Mouse (Mus musculus): Measurements from ENCODE around the gene Flrt2.

Flrt2 gene

GRCm38 (mm10) chr12:95734075-95734474, 42.0 kb downstream of the Flrt2 start:
- no peak for DNase-seq (ENCODE audit: low read depth)

GRCm38 (mm10) chr12:95737571-95737970, 45.5 kb downstream of the Flrt2 start:
- no peak for DNase-seq (ENCODE audit: low read depth)

DNA sequence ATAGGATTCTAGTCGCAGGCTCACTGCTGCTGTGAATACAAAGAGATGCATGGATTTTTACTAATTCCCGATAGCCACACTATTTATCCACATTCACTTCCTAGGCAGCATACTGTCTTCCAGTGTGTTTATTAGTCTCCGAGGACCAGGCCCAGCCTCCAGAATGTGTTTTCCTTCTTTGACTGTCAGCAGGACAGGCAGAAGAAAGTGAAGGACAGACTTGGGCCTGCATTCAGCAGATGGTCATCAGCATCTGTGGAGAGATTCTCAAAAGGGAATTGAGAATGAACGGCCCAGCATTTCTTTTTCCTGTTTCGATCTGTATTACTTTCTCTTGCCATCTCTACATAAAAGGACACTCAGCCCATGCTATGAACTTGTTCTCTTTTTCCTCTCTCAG, 46.0 kb downstream of the Flrt2 start:
- DNase-seq (ENCODE audit: low read depth): no peak

DNA sequence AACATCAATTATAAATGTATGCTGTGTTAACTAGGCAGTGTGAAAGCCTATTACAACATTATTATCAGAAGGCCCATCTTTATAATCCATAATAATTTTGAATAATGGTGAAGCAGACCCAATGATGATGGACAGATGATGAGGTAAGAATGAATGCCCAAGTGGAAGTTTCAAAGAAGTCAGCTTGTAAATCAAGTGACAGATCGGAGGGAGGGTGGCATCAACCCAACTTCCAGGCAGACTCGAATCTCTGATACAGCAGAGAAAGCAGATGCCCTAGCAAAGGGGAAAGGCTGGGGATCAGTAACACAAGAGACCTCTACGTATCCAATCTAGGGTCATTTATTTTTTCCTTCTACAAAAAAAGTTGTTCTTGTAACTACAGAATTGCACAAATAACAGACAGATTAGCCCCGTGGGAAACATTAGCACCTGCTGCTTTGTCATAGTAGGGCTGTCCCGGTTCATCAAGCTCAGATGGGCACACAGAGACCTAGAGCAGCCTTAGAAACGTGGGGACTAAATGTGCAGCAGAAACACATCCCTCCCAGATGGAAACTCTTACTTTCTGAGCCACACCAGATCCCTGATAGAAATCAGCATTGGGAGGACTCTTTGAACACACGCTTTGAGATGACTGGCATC, 46.6 kb downstream of the Flrt2 start:
- no peak for DNase-seq (ENCODE audit: low read depth)

GRCm38 (mm10) chr12:95739739-95740138, 47.7 kb downstream of the Flrt2 start:
- no peak for DNase-seq (ENCODE audit: low read depth)

- DNase-seq (ENCODE audit: low read depth): no peak
These were observed 49.3 kb downstream of the Flrt2 start for GRCm38 (mm10) chr12:95741296-95741695.

DNA sequence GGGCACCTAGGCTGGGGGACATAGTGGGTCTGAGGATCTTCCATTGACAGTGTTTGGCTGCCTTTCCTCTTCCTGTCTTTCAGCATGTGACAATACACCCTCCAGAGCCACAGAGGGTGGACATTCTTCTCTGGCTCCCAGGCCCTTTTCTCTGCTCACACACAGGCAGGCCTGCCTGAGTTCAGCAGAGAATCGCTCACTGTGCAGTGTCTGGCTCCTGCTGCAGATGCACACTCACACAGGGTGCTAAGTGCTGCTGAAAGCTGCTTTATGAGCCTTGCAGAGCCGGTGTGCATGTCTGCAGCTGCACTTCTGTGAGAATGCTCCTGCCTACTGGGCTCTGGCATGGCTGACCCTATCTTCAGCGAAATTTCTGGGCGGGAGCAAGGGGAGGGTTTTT, 52.3 kb downstream of the Flrt2 start:
- no peak for DNase-seq (ENCODE audit: low read depth)

GRCm38 (mm10) chr12:95746856-95747579, 55.0 kb downstream of the Flrt2 start:
- no peak for DNase-seq (ENCODE audit: low read depth)

- DNase-seq (ENCODE audit: low read depth): no peak
These were observed 56.7 kb downstream of the Flrt2 start for GRCm38 (mm10) chr12:95748760-95749159.

GRCm38 (mm10) chr12:95749248-95749647, 57.2 kb downstream of the Flrt2 start:
- no peak for DNase-seq (ENCODE audit: low read depth)

DNA sequence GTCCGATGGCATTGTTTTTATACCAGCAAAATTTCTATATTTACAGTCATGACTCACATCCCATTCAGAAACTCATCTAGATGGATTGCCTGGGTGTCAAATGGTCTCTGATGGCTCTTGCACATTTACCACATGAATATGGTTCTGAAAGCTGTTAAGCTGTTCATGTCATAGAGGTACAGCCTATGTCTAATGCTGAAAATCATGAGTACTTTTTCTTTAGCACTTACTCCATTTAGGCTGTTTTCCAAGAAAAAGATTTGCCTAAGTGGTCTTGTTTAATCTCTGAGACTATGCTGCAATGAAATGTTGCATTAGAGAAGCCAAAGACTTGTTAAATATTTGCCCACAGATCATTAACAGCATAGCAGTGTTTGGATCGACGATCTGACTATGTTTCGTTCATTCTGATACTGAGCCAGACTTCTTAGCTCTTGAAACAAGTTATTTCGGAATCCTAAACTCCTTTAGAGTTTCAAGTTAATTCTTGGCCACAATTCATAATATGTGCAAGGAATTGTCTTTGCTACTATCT, 67.3 kb downstream of the Flrt2 start:
- no peak for DNase-seq (ENCODE audit: low read depth)

DNA sequence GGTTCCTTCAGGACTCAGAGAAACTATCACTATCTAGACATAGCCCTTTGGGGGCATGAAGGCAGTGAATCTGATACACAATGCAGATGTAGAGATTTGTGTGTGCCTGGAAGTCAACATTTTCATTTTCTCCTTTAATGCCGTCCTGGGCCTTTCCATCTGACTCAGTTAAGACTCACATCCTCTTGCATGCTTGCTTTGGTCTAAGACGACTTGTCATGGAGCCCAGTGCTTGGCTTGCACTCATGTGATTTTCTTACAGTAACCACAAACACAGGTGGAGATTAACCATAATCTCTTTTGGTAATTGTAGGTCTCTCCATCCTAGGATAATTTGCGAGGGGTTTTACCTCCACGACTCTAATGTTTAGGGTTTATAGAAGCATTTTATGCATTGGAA, 73.2 kb downstream of the Flrt2 start:
- DNase-seq (ENCODE audit: low read depth): no peak

DNA sequence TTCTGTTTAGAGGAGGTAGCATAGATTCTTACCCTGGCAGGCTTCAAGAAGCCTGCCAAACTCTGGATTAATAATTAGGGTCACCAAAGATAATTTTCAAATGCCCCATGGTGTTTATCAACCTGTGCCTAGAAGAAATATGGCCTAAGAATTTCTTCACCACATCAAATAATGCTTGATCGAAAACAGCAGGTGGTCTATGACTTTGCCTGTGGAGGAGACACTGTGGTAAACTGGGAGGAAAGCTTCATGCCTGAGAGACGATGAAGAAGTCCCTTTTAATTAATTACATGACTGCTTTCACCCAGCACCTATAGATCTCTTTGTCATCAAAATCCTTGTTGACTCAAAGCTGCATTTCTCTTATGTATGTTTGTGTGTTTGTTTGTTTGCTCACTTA, 77.0 kb downstream of the Flrt2 start:
- DNase-seq (ENCODE audit: low read depth): no peak

DNA sequence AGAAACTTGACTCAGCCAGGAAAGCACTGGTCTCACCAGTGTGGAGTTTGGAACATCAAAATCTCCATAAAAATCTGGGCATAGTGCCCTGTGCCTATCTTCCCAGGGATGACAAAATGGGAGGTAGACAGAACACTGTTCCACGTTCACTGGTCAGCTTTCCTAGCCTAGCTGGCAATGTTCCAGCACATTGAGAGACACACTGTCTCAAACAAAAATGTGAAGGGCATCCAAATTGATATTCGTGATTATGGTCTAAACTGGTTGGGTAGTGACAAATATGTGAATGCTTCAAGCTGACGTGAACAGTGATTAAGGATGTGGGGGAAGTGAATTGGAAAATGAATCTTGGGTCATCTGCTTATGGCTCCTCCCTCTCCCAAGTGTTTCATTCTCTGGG, 78.2 kb downstream of the Flrt2 start:
- DNase-seq (ENCODE audit: low read depth): no peak

DNA sequence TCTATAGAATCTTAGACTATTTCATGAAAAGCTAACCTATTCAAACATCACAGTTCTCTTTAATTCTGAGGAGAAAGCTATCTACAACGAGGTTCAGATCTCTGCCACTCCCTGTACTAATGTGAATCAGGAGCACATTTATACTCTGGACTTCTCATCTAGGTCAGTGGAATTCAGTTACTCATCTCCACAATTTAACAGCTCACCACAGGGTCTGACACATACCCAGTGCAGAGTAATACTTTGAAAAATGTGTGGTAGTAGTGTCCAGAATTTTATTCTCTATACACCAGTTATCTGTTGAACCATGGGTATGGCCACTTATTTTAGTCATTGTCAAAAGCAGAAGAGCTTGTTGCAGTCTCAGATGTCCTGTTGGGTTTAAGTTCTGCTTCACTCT, 98.1 kb downstream of the Flrt2 start:
- no peak for DNase-seq (ENCODE audit: low read depth)

DNA sequence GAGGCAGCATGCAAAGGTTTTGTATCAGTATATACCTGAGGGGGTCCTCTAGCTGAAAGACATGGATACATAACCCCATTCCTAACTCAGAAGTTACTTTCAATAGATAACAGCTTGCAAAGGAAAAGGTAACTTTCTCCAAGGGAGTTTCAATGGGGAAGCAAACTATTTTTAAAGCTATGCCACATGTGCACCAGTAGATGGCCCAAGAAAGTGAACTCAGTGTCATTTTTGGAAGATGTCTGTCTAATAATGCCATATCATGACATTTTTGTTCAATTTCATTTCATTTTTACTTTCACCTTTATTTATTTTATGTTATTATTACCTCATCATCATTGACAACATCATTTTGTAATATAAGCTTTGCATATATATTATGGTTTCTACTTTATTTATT, 124.6 kb downstream of the Flrt2 start:
- DNase-seq (ENCODE audit: low read depth): no peak

All from naive thymus-derived CD4-positive, alpha-beta T cell, adult 2 months (primary cell).